Mouse (Mus musculus): ENCODE data around the gene Nrf1. TPM values are rescaled to one million over a fixed set of nuclear protein-coding genes. Genes with fewer than 3 reads are reported as not detected.

The Nrf1 gene
- polyA plus RNA-seq, 1 experiment from 2014 or later, result 54.6 TPM

GRCm38 (mm10) chr6:30166349-30166748 is 118.6 kb downstream of the Nrf1 start:
- Histone ChIP-seq H3K9me3 (ENCODE audit: control insufficient read depth, low read length) (no peaks in the 10 kb centered on the region), H3K4me2 (ENCODE audit: low read length) (no peak overlapping the region), H3K4me3 (replicated peaks; ENCODE audit: low read length) (no peak overlapping the region), H3K36me3 (ENCODE audit: control insufficient read depth, insufficient read depth) (no peaks in the 10 kb centered on the region), H3K27me3 (replicated peaks; ENCODE audit: control insufficient read depth, insufficient read depth, low read length) (peaks cover 12% of the 10 kb centered on the region), H3K4me1 (replicated peaks; ENCODE audit: control insufficient read depth, insufficient read depth, low read length) (no peaks in the 10 kb centered on the region), H3K27ac (ENCODE audit: low read length) (no peak overlapping the region), H3K9ac (replicated peaks; ENCODE audit: low read depth, low read length) (no peak overlapping the region)
- no peak for ATAC-seq
- WGBS, result 54% methylated on average over 3 of the region's 3 CpGs

- H3K9ac ChIP-seq (replicated peaks; ENCODE audit: low read depth, low read length), result no peak overlapping the region
- H3K27ac ChIP-seq (ENCODE audit: low read length), result no peak overlapping the region
- H3K4me3 ChIP-seq (replicated peaks; ENCODE audit: low read length), result no peak overlapping the region
- H3K36me3 ChIP-seq (ENCODE audit: control insufficient read depth, insufficient read depth), result no peaks in the 10 kb centered on the region
- H3K4me1 ChIP-seq (replicated peaks; ENCODE audit: control insufficient read depth, insufficient read depth, low read length), result no peaks in the 10 kb centered on the region
- H3K4me2 ChIP-seq (ENCODE audit: low read length), result no peak overlapping the region
- no peaks in the 10 kb centered on the region for H3K9me3 ChIP-seq (ENCODE audit: control insufficient read depth, low read length)
- 8% methylated on average over 11 of the region's 11 CpGs for WGBS
- ATAC-seq, result no peak
- peaks cover 20% of the 10 kb centered on the region for H3K27me3 ChIP-seq (replicated peaks; ENCODE audit: control insufficient read depth, insufficient read depth, low read length)
These were observed 119.4 kb downstream of the Nrf1 start for GRCm38 (mm10) chr6:30167192-30167591.

GRCm38 (mm10) chr6:30168275-30168674 is 120.5 kb downstream of the Nrf1 start:
- Histone ChIP-seq H3K4me1 (replicated peaks; ENCODE audit: control insufficient read depth, insufficient read depth, low read length) (peaks cover 6% of the 10 kb centered on the region), H3K27ac (ENCODE audit: low read length) (no peak overlapping the region), H3K9ac (replicated peaks; ENCODE audit: low read depth, low read length) (no peak overlapping the region), H3K4me3 (replicated peaks; ENCODE audit: low read length) (no peak overlapping the region), H3K27me3 (replicated peaks; ENCODE audit: control insufficient read depth, insufficient read depth, low read length) (peaks cover 28% of the 10 kb centered on the region), H3K4me2 (ENCODE audit: low read length) (no peak overlapping the region), H3K36me3 (ENCODE audit: control insufficient read depth, insufficient read depth) (no peaks in the 10 kb centered on the region), H3K9me3 (ENCODE audit: control insufficient read depth, low read length) (no peaks in the 10 kb centered on the region)
- 91% methylated on average over 3 of the region's 3 CpGs for WGBS
- ATAC-seq, result no peak

- peaks cover 14% of the 10 kb centered on the region for H3K4me1 ChIP-seq (replicated peaks; ENCODE audit: control insufficient read depth, insufficient read depth, low read length)
- 53% methylated on average over 12 of the region's 12 CpGs for WGBS
- H3K4me2 ChIP-seq (ENCODE audit: low read length), result no peak overlapping the region
- no peak overlapping the region for H3K27ac ChIP-seq (ENCODE audit: low read length)
- no peak for ATAC-seq
- H3K9me3 ChIP-seq (ENCODE audit: control insufficient read depth, low read length), result no peaks in the 10 kb centered on the region
- no peak overlapping the region for H3K4me3 ChIP-seq (replicated peaks; ENCODE audit: low read length)
- no peak overlapping the region for H3K9ac ChIP-seq (replicated peaks; ENCODE audit: low read depth, low read length)
- H3K36me3 ChIP-seq (ENCODE audit: control insufficient read depth, insufficient read depth), result no peaks in the 10 kb centered on the region
- H3K27me3 ChIP-seq (replicated peaks; ENCODE audit: control insufficient read depth, insufficient read depth, low read length), result peaks cover 37% of the 10 kb centered on the region
These were observed 121.4 kb downstream of the Nrf1 start for GRCm38 (mm10) chr6:30169148-30169547.

- H3K36me3 ChIP-seq (ENCODE audit: control insufficient read depth, insufficient read depth), result no peaks in the 10 kb centered on the region
- WGBS, result 22% methylated on average over 8 of the region's 8 CpGs
- H3K4me2 ChIP-seq (ENCODE audit: low read length), result no peak overlapping the region
- H3K27ac ChIP-seq (ENCODE audit: low read length), result no peak overlapping the region
- no peak overlapping the region for H3K4me3 ChIP-seq (replicated peaks; ENCODE audit: low read length)
- H3K9ac ChIP-seq (replicated peaks; ENCODE audit: low read depth, low read length), result no peak overlapping the region
- ATAC-seq, result no peak
- no peaks in the 10 kb centered on the region for H3K9me3 ChIP-seq (ENCODE audit: control insufficient read depth, low read length)
- H3K4me1 ChIP-seq (replicated peaks; ENCODE audit: control insufficient read depth, insufficient read depth, low read length), result peaks cover 30% of the 10 kb centered on the region
- H3K27me3 ChIP-seq (replicated peaks; ENCODE audit: control insufficient read depth, insufficient read depth, low read length), result peaks cover 53% of the 10 kb centered on the region
These were observed 123.4 kb downstream of the Nrf1 start for GRCm38 (mm10) chr6:30171226-30171625.

- Histone ChIP-seq H3K9me3 (ENCODE audit: control insufficient read depth, low read length) (no peaks in the 10 kb centered on the region), H3K27ac (ENCODE audit: low read length) (no peak overlapping the region), H3K36me3 (ENCODE audit: control insufficient read depth, insufficient read depth) (no peaks in the 10 kb centered on the region), H3K4me3 (replicated peaks; ENCODE audit: low read length) (no peak overlapping the region), H3K4me2 (ENCODE audit: low read length) (no peak overlapping the region), H3K4me1 (replicated peaks; ENCODE audit: control insufficient read depth, insufficient read depth, low read length) (peaks cover 30% of the 10 kb centered on the region), H3K9ac (replicated peaks; ENCODE audit: low read depth, low read length) (no peak overlapping the region), H3K27me3 (replicated peaks; ENCODE audit: control insufficient read depth, insufficient read depth, low read length) (peaks cover 56% of the 10 kb centered on the region)
- WGBS, result 16% methylated on average over 10 of the region's 10 CpGs
- ATAC-seq, result no peak
These were observed 124.2 kb downstream of the Nrf1 start for GRCm38 (mm10) chr6:30171967-30172366.

- Histone ChIP-seq H3K4me2 (ENCODE audit: low read length) (no peak overlapping the region), H3K36me3 (ENCODE audit: control insufficient read depth, insufficient read depth) (no peaks in the 10 kb centered on the region), H3K27me3 (replicated peaks; ENCODE audit: control insufficient read depth, insufficient read depth, low read length) (peaks cover 60% of the 10 kb centered on the region), H3K9ac (replicated peaks; ENCODE audit: low read depth, low read length) (no peak overlapping the region), H3K4me3 (replicated peaks; ENCODE audit: low read length) (no peak overlapping the region), H3K9me3 (ENCODE audit: control insufficient read depth, low read length) (no peaks in the 10 kb centered on the region), H3K27ac (ENCODE audit: low read length) (no peak overlapping the region), H3K4me1 (replicated peaks; ENCODE audit: control insufficient read depth, insufficient read depth, low read length) (peaks cover 31% of the 10 kb centered on the region)
- no peak for ATAC-seq
- whole genome bisulfite sequencing, result 3% methylated on average over 8 of the region's 8 CpGs
These were observed 124.6 kb downstream of the Nrf1 start for GRCm38 (mm10) chr6:30172441-30172819.

GRCm38 (mm10) chr6:30172820-30173550 is 125.2 kb downstream of the Nrf1 start:
- H3K4me3 ChIP-seq (replicated peaks; ENCODE audit: low read length), result peak overlapping the region; percentile 22
- H3K4me1 ChIP-seq (replicated peaks; ENCODE audit: control insufficient read depth, insufficient read depth, low read length), result peaks cover 32% of the 10 kb centered on the region
- H3K27ac ChIP-seq (ENCODE audit: low read length), result no peak overlapping the region
- WGBS, result 1% methylated on average over 44 of the region's 44 CpGs
- ATAC-seq, result no peak
- peak overlapping the region; percentile 34 for H3K4me2 ChIP-seq (ENCODE audit: low read length)
- H3K9me3 ChIP-seq (ENCODE audit: control insufficient read depth, low read length), result no peaks in the 10 kb centered on the region
- peaks cover 62% of the 10 kb centered on the region for H3K27me3 ChIP-seq (replicated peaks; ENCODE audit: control insufficient read depth, insufficient read depth, low read length)
- no peak overlapping the region for H3K9ac ChIP-seq (replicated peaks; ENCODE audit: low read depth, low read length)
- no peaks in the 10 kb centered on the region for H3K36me3 ChIP-seq (ENCODE audit: control insufficient read depth, insufficient read depth)

- WGBS, result 0% methylated on average over 78 of the region's 80 CpGs
- H3K4me2 ChIP-seq (ENCODE audit: low read length), result peak overlapping the region; percentile 34
- H3K4me3 ChIP-seq (replicated peaks; ENCODE audit: low read length), result peak overlapping the region; percentile 22
- peak; percentile 16; the same call in 1 of the 2 replicates for ATAC-seq
- H3K4me1 ChIP-seq (replicated peaks; ENCODE audit: control insufficient read depth, insufficient read depth, low read length), result peaks cover 35% of the 10 kb centered on the region
- H3K27ac ChIP-seq (ENCODE audit: low read length), result no peak overlapping the region
- H3K27me3 ChIP-seq (replicated peaks; ENCODE audit: control insufficient read depth, insufficient read depth, low read length), result peaks cover 68% of the 10 kb centered on the region
- no peak overlapping the region for H3K9ac ChIP-seq (replicated peaks; ENCODE audit: low read depth, low read length)
- H3K36me3 ChIP-seq (ENCODE audit: control insufficient read depth, insufficient read depth), result no peaks in the 10 kb centered on the region
- no peaks in the 10 kb centered on the region for H3K9me3 ChIP-seq (ENCODE audit: control insufficient read depth, low read length)
These were observed 126.0 kb downstream of the Nrf1 start for GRCm38 (mm10) chr6:30173551-30174460.

Measured in forebrain, embryonic 16.5 days (tissue).